Mouse (Mus musculus) 3134 (cell line): ENCODE data around the gene Gps1.
"Not testable (repeated sequence)": the region's sequence is repeated elsewhere in the genome, so short reads cannot be mapped to it uniquely, and the experiment has no call there.

Source experiments
- DNase-seq: peaks from one replicate; pipeline ENCODE4 v3.0.0-alpha.2; 2011; ENCODE audit warnings: low spot score; ENCODE audit not compliant: insufficient read length; ENCODE audit errors: extremely low read depth

The Gps1 gene

DNA sequence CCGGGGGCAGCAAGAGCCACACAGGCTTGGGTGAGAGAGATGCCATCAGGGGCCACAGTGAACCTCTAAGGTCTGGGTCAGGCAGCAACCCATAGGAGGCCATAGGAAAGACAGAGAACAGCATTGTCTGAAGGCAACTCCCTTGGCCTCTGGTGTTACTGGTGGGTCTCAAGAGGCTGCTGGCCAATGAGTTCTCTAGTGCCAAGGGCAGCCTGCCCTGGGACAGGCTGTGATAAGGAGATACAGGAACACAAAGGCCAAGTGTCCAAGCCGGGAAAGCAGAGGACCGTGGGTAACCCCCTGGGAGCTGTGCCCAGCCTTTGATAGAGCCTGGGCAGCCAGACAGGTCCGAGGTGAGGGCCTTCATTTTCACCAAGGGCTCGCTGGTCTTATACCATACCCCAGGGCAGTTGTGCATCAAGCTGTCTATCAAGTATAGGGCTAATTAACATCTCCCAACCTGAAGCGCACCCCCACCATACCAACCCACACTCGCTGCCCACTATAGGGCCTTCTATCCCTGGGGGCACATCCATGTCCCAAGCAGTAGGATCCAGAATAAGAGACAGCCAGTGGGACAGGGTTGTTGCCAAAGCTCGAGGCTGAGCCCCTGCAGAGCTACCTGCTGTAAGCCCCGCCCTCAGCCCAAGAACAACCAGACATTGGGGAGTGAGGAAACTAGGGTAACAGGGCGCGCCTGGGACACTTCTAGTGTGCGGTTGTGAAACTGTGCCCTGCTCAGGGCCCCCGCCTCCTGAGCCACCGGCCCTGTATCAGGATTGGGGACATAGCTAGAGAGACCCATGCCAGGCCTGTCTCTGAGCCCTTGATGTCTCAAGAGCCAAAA, 37.2 kb downstream of the Gps1 start:
- no peak for DNase-seq

DNA sequence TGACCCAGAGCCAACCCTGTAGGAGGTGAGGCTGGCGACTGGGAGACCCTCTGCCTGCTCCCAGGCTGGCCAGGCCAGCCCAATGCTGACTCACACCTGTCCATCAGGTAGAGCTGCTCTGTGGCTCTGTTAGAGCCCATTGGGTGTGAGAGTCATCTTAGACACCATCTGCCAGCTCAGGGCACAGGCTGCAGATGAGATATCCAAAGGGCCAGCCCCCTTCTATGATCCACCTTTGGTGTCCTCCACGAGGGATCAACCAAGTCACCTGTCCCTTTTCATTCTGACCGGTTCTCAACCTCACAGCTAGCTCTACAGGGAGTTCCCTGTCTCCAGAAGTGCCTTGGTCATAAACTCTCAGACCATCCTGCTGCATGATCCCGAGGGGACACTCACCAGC, 38.2 kb downstream of the Gps1 start:
- DNase-seq = no peak

DNA sequence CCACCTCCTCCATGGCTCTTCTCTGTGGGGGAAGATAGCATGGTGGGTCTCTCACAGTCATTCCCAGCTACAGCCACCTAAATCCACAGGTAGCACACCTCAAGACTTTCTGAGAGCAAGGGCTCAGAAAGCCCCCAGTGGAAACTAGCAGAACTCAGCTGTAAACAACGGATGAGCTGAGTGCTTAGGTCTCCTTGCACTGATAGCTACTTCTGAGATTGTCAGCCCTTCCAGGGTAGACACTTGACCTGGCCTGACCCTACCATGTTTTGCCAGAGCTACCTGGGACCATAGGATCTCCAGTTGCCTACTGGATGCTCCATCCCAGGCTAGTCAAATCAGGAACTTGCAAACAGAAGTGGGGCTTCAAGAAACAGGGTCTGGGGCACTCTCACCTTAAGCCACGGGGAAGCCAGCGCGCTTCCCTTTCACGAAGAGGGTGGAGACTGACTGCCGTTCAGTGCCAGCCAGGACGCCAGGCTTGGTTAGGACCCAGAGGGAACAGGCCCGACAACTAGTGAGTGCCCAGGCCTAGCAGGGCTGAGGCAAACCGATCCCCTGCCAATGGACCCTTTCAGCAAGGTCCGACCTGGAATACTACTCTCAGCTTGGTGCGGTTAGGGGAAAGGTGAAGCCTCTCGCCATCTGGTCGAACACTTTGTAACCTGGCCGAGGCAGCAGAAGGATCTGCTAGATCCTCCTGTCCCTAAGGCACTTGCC, 38.9 kb downstream of the Gps1 start:
- DNase-seq = no peak

DNA sequence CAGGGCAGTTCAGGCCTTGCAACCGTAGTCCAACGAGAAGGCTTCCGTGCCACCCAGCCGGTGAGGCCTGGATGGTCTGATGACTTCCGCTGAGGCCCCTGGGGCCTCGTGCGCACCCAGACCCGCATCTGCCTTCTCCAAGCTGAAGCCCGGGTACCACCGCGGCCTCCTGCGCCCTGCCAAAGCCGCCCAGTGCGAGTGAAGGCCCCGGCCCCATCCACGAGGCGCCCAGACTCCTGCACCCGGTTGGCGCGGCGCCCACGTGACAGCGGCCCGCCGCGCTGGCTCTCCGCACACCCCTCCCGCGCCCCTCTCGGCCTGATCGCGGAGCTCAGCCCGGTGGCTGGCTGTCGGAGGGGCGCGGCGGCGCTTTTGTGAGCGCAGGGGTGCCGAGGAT, 39.5 kb downstream of the Gps1 start:
- DNase-seq = no peak

DNA sequence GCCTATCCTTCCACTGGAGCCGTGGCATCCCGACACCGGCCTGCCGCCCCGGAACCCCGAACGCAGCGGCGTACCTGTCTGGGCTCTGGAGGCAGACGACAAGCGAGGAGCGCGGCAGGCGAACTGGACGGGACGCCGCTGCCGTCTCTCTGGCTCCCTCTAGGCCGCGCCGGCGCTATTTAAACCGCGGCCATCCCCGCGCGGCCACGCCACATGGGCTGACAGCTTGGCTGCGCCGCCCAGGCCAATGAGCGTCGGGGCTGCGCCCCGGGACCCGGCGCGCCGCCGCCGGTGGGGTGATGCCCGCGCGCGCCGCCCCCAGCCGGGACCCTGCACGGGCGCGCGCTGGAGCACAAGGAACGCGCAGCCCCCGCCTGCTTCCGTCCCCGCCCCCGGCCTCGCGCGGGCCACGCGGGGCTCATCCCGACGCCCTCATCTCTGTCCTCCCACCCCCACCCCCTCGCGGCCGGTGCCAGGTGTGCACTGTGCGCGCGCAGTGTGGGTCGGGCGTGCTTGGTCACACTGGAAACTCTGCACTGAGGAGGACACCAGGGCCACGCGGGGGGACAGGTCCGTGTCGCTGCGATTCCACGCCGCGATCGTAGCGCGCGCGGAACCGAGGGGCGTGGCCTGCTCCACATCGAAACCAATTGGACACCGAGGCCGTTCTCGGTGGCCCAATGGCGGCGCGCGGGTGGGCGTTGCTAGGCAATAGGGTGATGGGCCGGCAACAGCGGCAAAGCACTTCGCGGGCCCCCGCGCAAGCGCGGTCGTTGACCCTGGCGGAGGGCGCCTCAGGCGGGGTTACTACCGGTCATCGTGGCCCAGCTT, 40.1 kb downstream of the Gps1 start, which contains the start of gene Fasn:
Gene Fasn, minus strand, starts transcription at position 592 of the 831 bp plus-strand sequence.
- peak; percentile 98 for DNase-seq

DNA sequence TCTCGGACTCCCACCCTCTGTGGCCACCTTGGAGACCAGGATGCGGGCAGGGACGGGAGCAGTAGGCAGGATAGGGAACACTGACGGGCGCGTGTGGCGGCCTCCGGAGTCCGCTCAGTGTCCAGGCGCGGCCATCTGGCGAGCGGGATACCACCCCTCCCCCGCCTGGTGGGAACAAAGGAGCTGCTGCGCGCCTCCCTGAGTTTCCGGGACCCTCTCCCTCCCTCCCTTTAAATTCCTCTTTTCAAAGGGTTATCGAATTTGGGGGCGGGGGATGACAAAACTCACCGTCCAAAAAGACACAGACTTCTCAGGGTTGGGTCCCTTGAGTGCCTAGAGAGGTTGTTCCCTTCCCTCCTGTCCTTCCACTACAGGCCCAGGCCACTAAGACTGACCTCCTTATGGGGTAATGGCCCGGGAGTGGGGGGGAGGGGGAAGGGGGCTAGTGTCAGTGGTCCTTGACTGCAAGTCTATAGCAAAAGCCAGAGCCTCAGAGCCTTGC, 40.8 kb downstream of the Gps1 start:
- no peak for DNase-seq

DNA sequence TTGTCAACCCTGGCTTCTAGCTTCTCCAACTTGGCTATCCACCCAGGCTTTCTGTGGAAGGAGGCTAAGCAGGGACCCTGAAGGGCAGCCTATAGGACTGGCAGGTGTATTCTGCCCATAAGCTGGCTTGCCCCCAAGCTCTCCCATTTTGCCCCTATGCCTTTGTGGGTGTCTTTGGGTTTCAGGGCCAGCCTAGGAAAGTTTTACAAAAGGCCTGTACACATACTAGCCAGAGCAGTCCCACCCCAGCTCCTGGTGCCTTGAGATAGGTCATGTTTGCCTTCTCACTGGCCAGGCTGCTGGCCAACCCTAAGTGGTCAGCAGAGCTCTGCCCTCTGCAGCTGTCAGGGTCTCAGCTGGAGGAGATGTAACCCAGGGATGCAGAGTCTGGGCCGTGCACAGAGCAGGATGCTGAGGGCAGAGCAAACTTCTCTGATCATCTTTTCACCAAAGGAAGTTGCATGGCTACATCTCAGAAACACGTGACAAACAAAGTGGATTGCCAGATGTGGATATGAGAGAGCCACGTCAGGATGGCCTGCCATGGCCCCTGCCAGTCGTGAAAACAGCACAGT, 41.3 kb downstream of the Gps1 start:
- no peak for DNase-seq

DNA sequence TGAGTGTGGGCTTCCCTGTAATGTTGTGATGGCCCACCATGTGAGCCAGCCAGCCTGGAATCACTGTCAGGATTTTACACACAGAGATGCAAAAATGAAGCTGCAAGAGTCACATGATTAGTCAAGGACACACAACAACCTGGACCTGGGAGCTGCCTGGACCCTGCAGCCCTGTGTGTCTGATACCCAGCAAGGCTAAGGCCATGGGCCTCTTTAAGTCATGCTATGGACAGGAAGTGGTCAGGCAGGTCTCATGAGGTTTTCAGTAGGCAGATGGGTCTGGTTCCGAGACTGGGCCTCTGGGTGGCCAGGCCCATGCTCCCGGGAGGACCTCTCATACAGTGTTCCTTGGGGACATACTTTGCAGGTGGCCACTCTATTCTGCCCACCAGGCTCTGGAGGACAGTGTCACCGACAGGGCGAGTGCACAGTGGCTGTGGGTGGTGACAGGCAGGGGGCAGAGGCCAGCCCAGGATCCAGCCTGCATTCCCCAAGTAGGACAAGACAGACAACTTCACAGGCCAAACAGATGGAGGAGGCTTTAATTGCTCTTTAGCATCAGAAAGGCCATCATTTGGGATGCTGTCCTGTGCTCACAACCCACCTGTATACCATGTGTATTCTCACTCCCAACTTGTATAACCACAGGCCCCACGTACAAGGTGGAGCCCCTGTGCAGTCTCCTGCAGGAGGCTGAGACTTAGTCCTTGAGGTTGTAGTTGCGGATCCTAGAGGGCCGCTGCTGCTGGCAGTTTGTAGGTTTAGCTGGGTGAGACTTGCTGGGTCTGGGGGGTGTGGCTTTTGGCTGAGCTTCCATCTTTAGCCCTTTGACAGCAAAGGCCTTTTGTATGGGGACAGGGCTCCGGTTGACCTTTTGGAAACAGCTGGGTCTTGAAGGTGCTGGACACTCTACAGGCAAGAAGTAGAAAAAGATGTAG, 42.2 kb downstream of the Gps1 start:
- DNase-seq = no peak

DNA sequence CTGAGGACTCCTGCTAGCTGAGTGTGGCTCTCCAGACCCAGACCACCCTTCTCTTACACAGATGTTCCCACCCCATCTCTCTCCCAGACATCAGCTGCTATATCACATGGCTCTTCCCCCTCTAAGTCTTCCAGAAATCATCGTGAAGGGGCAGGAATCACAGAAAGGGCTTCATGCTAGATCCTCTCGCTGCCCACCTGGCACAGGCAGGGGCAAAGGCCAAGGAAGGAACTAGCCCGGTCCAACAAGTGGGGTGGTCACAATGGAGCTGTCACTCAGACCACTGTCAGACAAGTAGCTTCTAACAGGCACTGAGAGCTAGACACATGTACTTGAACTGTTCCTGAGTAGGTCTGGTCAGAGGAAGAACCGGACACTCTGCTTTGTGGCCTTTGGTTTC, 44.3 kb downstream of the Gps1 start:
- DNase-seq = no peak

DNA sequence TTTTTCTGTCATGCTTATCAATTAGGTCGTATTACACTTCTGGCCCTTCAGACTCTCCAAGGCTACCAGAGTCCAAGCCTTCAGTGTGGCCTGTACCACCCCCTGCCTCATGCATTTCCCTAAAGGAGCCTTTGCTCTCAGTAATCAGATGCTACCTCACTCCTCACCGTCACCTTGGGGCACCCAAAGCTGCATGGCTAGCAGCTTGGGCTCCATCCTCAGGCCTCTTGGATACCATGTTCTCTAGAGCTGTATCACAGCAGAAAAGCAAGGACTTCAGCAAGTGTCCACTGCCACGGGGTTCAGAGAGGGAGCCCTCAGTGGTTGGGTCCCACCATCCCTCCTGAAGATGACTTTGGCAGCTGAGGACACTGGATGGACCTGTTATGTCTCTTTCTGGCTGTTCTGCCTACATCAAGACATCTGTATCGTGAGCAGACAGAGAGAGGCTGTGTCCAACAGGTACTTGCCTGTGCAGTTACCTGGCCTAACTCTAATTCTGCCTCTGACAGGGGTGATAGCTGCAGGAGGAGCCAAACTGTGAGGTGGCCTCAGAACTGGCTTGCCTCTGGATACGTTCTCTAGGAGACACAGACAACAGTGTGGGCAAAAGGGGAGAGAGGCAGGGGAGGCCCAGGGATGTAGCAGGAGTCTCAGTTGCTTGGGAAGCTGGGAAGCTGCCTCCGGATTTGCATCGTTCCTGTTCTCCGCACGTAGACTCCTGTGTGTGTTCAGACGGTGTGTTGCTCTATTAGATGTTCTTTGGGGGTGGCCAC, 45.9 kb downstream of the Gps1 start:
- no peak for DNase-seq

DNA sequence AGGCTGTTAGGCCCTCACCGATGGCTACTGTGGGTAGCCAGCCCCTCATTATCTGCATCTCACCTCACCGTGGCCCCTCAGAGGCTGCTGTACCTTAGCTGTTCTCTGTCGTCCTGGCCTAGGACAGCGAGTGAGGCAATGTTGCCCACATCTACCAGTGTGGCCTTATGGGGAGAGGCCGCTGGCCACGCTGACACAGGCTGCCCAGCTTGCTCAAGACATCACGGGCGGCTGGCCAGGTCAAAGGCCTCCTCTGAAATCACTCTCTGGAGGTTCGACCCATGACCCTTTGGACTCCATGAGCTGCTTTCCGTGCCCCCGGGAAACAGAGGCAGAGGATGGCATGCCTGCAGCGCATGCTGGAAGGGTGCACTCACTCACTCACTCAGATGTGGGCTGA, 46.6 kb downstream of the Gps1 start:
- DNase-seq = no peak

DNA sequence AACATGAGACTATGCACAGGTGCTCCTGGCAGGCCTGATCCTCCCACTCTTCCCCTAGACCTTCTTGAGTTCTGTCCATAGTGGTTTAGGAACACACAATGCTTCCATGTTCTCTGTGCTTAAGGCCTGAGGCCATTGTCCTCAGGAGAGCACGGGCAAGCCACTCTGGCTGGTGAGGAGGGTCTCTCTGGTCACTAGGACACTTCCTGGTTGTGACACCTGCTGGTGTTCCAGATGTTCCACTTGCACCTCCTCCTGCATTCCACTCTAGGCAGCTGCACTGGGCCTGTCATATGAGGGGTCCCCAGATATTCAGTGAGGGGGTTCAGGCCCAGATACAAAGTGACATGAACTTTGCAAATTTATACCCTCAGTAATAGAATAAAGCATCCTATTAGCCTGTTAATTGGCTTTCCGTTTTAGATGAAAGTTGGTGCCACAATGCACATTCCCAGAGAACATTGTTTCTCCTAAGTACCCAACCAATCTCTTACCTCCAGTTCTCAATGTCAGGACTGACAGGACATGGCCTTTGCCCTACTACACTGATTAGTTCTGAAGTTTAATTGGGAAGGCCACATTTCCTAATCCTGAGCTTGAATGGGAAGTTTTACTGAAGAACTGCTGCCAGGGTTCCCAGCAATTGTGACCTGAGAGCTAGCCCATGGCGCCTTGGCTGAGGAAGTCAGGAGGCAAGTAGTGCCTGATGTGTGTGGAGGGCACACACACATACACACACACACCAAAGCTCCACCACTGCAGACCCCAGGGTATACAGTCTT, 47.8 kb downstream of the Gps1 start:
- no peak for DNase-seq

DNA sequence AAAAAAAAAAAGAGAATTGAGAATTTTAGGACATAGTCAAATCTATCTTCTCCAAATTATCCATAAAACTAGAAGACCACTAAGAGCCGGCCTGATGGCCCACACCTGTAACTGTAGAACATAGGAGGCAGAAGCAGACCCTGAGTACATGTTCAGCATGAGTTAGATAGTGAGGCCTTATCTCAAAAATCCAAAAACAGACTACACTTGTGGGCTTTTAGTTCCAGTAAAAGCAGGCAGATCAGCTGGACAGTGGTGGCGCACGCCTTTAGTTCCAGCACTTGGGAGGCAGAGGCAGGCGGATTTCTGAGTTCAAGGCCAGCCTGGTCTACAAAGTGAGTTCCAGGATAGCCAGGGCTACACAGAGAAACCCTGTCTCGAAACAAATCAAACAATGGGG, 48.9 kb downstream of the Gps1 start:
- not testable (repeated sequence) for DNase-seq

DNA sequence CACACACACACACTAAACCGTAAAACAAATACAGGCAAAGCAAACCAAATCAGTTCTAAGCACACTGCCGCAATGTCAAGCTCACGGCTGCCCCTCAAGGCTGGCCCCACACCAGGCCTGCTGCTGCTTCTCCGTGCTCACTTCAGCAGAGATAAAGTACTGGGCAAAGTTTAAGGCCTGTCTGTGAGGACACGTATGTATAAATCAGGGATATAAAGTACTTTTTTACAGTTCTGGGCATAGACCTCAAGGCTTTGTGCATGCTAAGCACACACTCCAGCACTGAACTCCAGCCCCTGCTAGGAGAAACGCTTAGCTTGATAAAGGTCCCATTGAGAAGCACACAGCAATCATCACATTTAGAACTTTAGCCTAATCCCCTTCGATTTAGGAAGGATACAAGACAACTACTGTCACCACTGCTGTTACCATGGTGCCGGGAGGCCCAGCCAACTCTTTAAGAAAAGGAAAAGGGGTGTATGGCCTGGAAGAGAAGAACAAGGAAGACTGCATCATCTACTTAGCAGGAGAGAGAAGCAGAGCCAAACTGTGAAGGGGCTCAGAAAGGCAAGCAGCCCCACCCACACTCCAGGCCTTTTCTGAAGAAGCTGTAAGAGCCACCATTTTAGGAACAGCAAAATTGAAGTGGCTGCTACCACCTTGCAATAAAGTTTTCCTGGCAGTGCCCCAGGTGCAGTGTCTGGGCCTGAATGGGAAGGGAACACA, 49.6 kb downstream of the Gps1 start:
- no peak for DNase-seq
